Mouse (Mus musculus): Measurements from ENCODE around the gene Nfic. TPM values are rescaled to one million over a fixed set of nuclear protein-coding genes. Genes with fewer than 3 reads are reported as not detected.

Gene Nfic
- polyA plus RNA-seq, 1 experiment from 2014 or later, result 21.9 TPM

GRCm38 (mm10) chr10:81488081-81488480 is 32.6 kb upstream of the Nfic start:
- Histone ChIP-seq H3K27ac (ENCODE audit: low read depth, low read length) (no peak overlapping the region), H3K36me3 (ENCODE audit: control insufficient read depth, insufficient read depth, low read length) (peaks cover 55% of the 10 kb centered on the region), H3K9ac (replicated peaks; ENCODE audit: low read depth, low read length) (no peak overlapping the region), H3K27me3 (ENCODE audit: control insufficient read depth, insufficient read depth, low read length) (no peaks in the 10 kb centered on the region), H3K9me3 (ENCODE audit: control insufficient read depth, low read length) (no peaks in the 10 kb centered on the region), H3K4me2 (ENCODE audit: low read depth, low read length) (no peak overlapping the region), H3K4me3 (ENCODE audit: low read depth, low read length) (no peak overlapping the region), H3K4me1 (ENCODE audit: control insufficient read depth, insufficient read depth, low read length) (no peaks in the 10 kb centered on the region)
- WGBS, result 91% methylated on average over 11 of the region's 11 CpGs
- no peak for ATAC-seq (ENCODE audit: low read depth)

GRCm38 (mm10) chr10:81486496-81486895 is 31.1 kb upstream of the Nfic start:
- H3K36me3 ChIP-seq (ENCODE audit: control insufficient read depth, insufficient read depth, low read length), result peaks cover 41% of the 10 kb centered on the region

DNA sequence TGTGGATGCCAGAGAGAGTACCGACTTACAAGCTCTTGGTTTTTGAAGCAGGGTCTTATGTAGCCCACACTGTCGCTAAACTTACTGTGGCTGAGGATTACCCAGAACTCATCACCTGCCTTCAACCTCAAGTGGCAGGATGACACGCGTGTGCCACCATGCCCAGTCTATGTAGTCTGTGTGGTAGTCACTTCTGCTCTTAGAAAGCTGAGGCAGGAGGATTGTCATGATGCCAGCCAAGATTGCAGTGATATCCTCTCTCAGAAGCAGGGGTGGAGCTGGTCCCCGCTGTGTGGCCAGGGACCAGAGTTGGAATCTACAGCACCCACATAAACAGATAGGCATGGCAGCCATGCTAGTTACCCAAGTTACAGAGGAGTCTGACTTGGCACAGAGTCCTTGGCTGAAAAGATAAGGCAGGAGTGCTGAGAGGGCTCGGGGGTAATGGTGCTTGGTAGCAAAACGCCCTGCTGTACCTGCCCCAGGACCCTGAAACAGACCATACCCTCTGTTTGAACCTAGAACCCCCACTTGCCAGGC is 30.1 kb upstream of the Nfic start:
- H3K4me1 ChIP-seq (ENCODE audit: control insufficient read depth, insufficient read depth, low read length), result peaks cover 6% of the 10 kb centered on the region
- H3K4me3 ChIP-seq (ENCODE audit: low read depth, low read length), result no peak overlapping the region
- H3K27me3 ChIP-seq (ENCODE audit: control insufficient read depth, insufficient read depth, low read length), result peaks cover 3% of the 10 kb centered on the region; the same call in 1 of the 2 replicates
- no peak overlapping the region for H3K4me2 ChIP-seq (ENCODE audit: low read depth, low read length)
- H3K9me3 ChIP-seq (ENCODE audit: control insufficient read depth, low read length), result no peaks in the 10 kb centered on the region
- 72% methylated on average over 7 of the region's 7 CpGs for whole genome bisulfite sequencing
- ATAC-seq (ENCODE audit: low read depth), result no peak
- peaks cover 39% of the 10 kb centered on the region for H3K36me3 ChIP-seq (ENCODE audit: control insufficient read depth, insufficient read depth, low read length)
- H3K27ac ChIP-seq (ENCODE audit: low read depth, low read length), result no peak overlapping the region
- no peak overlapping the region for H3K9ac ChIP-seq (replicated peaks; ENCODE audit: low read depth, low read length)

More at GRCm38 (mm10) chr10:81486496-81486895, 31.1 kb upstream of the Nfic start:
- Histone ChIP-seq H3K9me3 (ENCODE audit: control insufficient read depth, low read length) (no peaks in the 10 kb centered on the region), H3K27ac (ENCODE audit: low read depth, low read length) (no peak overlapping the region), H3K4me1 (ENCODE audit: control insufficient read depth, insufficient read depth, low read length) (no peaks in the 10 kb centered on the region), H3K27me3 (ENCODE audit: control insufficient read depth, insufficient read depth, low read length) (peaks cover 2% of the 10 kb centered on the region; the same call in 1 of the 2 replicates), H3K9ac (replicated peaks; ENCODE audit: low read depth, low read length) (no peak overlapping the region), H3K4me3 (ENCODE audit: low read depth, low read length) (no peak overlapping the region), H3K4me2 (ENCODE audit: low read depth, low read length) (no peak overlapping the region)
- no peak for ATAC-seq (ENCODE audit: low read depth)
- 86% methylated on average over 10 of the region's 10 CpGs for WGBS

GRCm38 (mm10) chr10:81485060-81485449 is 29.6 kb upstream of the Nfic start:
- no peak overlapping the region for H3K27ac ChIP-seq (ENCODE audit: low read depth, low read length)

GRCm38 (mm10) chr10:81484441-81485059 is 29.1 kb upstream of the Nfic start:
- ATAC-seq (ENCODE audit: low read depth), result no peak
- no peaks in the 10 kb centered on the region for H3K9me3 ChIP-seq (ENCODE audit: control insufficient read depth, low read length)
- 43% methylated on average over 6 of the region's 6 CpGs for WGBS
- peaks cover 29% of the 10 kb centered on the region for H3K36me3 ChIP-seq (ENCODE audit: control insufficient read depth, insufficient read depth, low read length)
- peaks cover 3% of the 10 kb centered on the region; the same call in 1 of the 2 replicates for H3K27me3 ChIP-seq (ENCODE audit: control insufficient read depth, insufficient read depth, low read length)
- H3K4me3 ChIP-seq (ENCODE audit: low read depth, low read length), result no peak overlapping the region
- no peak overlapping the region; the same call in 1 of the 2 replicates for H3K9ac ChIP-seq (replicated peaks; ENCODE audit: low read depth, low read length)
- no peak overlapping the region for H3K4me2 ChIP-seq (ENCODE audit: low read depth, low read length)
- peaks cover 14% of the 10 kb centered on the region for H3K4me1 ChIP-seq (ENCODE audit: control insufficient read depth, insufficient read depth, low read length)
- no peak overlapping the region; the same call in 1 of the 2 replicates for H3K27ac ChIP-seq (ENCODE audit: low read depth, low read length)

More at GRCm38 (mm10) chr10:81485060-81485449, 29.6 kb upstream of the Nfic start:
- Histone ChIP-seq H3K9me3 (ENCODE audit: control insufficient read depth, low read length) (no peaks in the 10 kb centered on the region), H3K27me3 (ENCODE audit: control insufficient read depth, insufficient read depth, low read length) (peaks cover 3% of the 10 kb centered on the region; the same call in 1 of the 2 replicates), H3K36me3 (ENCODE audit: control insufficient read depth, insufficient read depth, low read length) (peaks cover 34% of the 10 kb centered on the region), H3K4me3 (ENCODE audit: low read depth, low read length) (no peak overlapping the region), H3K4me2 (ENCODE audit: low read depth, low read length) (no peak overlapping the region), H3K9ac (replicated peaks; ENCODE audit: low read depth, low read length) (no peak overlapping the region; the same call in 1 of the 2 replicates), H3K4me1 (ENCODE audit: control insufficient read depth, insufficient read depth, low read length) (peaks cover 11% of the 10 kb centered on the region)
- ATAC-seq (ENCODE audit: low read depth), result no peak
- WGBS, result 12% methylated on average over 2 of the region's 2 CpGs

DNA sequence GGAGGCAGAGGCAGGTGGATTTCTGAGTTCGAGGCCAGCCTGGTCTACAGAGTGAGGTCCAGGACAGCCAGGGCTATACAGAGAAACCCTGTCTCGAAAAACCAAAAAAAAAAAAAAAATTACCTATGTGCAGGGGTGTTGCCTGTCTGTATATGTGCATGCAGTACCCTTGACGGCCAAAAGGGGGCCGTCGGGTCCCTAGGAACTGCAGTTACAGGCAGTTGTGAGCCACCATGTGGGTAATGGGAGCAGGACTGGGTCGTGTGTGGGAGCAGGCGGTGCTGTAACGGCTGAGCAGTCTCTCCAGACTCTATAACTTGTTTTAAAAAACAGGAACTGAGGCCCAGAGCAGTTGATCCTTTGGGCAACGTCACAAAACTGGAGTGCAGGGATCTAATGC is 28.5 kb upstream of the Nfic start:
- peaks cover 24% of the 10 kb centered on the region for H3K36me3 ChIP-seq (ENCODE audit: control insufficient read depth, insufficient read depth, low read length)
- H3K4me3 ChIP-seq (ENCODE audit: low read depth, low read length), result no peak overlapping the region
- H3K4me1 ChIP-seq (ENCODE audit: control insufficient read depth, insufficient read depth, low read length), result peaks cover 14% of the 10 kb centered on the region
- no peak overlapping the region for H3K27ac ChIP-seq (ENCODE audit: low read depth, low read length)
- H3K9ac ChIP-seq (replicated peaks; ENCODE audit: low read depth, low read length), result no peak overlapping the region
- H3K27me3 ChIP-seq (ENCODE audit: control insufficient read depth, insufficient read depth, low read length), result peaks cover 3% of the 10 kb centered on the region; the same call in 1 of the 2 replicates
- 19% methylated on average over 9 of the region's 9 CpGs for WGBS
- peak; percentile 14; the same call in 1 of the 2 replicates for ATAC-seq (ENCODE audit: low read depth)
- H3K4me2 ChIP-seq (ENCODE audit: low read depth, low read length), result no peak overlapping the region
- H3K9me3 ChIP-seq (ENCODE audit: control insufficient read depth, low read length), result no peaks in the 10 kb centered on the region

GRCm38 (mm10) chr10:81482533-81482889 is 27.1 kb upstream of the Nfic start, which contains the start of gene Celf5:
Gene Celf5, minus strand, starts transcription at chr10:81482709.
- Histone ChIP-seq H3K27me3 (ENCODE audit: control insufficient read depth, insufficient read depth, low read length) (peaks cover 3% of the 10 kb centered on the region; the same call in 1 of the 2 replicates), H3K27ac (ENCODE audit: low read depth, low read length) (peak within 1 kb of the TSS; percentile 81), H3K4me1 (ENCODE audit: control insufficient read depth, insufficient read depth, low read length) (peaks cover 15% of the 10 kb centered on the region), H3K4me2 (ENCODE audit: low read depth, low read length) (peak within 1 kb of the TSS; percentile 71), H3K36me3 (ENCODE audit: control insufficient read depth, insufficient read depth, low read length) (peaks cover 11% of the 10 kb centered on the region), H3K9ac (replicated peaks; ENCODE audit: low read depth, low read length) (peak within 1 kb of the TSS; percentile 83), H3K4me3 (ENCODE audit: low read depth, low read length) (peak within 1 kb of the TSS; percentile 64), H3K9me3 (ENCODE audit: control insufficient read depth, low read length) (no peaks in the 10 kb centered on the region)
- peak; percentile 75 for ATAC-seq (ENCODE audit: low read depth)
- under 1% methylated on average over 35 of the region's 36 CpGs for WGBS

DNA sequence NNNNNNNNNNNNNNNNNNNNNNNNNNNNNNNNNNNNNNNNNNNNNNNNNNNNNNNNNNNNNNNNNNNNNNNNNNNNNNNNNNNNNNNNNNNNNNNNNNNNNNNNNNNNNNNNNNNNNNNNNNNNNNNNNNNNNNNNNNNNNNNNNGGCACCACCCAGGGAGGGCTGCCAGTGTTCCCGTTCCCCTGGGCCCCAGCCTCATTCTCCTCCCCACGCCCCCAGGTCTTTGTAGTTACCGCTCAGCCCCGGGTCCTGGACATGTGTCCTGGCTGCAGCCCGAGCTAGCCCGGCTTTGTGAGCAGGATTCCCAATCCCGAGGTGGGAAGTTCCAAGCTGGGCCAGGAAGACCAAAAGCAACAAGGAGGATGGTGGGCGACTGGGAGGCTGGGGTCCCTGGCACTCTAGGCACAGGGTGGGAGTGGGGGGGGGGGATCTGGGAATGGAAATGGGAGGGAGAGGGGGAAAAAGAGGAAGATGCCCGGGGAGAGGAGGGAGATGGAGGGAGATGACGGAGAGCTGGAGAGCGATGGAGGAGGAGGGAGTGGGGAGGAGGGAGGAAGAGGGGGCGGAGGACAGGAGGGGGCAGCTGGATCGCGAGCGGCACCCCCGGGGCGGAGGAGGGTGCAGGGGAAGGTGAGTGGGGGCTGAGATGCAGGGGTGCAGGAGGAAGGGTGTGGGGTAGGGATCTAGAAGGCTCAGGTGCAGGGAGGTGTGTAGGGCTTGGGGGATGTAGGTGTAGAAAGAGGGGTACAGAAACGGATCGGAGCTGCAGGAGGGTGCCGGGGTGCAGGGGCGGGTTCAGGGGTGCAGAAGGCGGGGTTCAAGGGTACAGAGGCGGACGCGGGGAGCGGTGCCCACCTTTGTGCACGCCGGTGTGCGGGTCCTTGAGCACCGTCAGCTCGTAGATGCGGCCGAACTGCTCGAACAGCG is 26.4 kb upstream of the Nfic start:
- peak; percentile 38 for ATAC-seq (ENCODE audit: low read depth)
- 2% methylated on average over 31 of the region's 35 CpGs for WGBS
- Histone ChIP-seq H3K27ac (ENCODE audit: low read depth, low read length) (peak overlapping the region; percentile 81), H3K36me3 (ENCODE audit: control insufficient read depth, insufficient read depth, low read length) (peaks cover 5% of the 10 kb centered on the region), H3K27me3 (ENCODE audit: control insufficient read depth, insufficient read depth, low read length) (peaks cover 3% of the 10 kb centered on the region; the same call in 1 of the 2 replicates), H3K4me1 (ENCODE audit: control insufficient read depth, insufficient read depth, low read length) (peaks cover 16% of the 10 kb centered on the region), H3K9me3 (ENCODE audit: control insufficient read depth, low read length) (no peaks in the 10 kb centered on the region), H3K4me2 (ENCODE audit: low read depth, low read length) (peak overlapping the region; percentile 71), H3K4me3 (ENCODE audit: low read depth, low read length) (peak overlapping the region; percentile 64), H3K9ac (replicated peaks; ENCODE audit: low read depth, low read length) (peak overlapping the region; percentile 83)

All from neural tube, embryonic 14.5 days (tissue).